Mouse (Mus musculus) NIH3T3 (cell line): ENCODE data around the gene Zfp955b.
"Not testable (repeated sequence)": the region's sequence is repeated elsewhere in the genome, so short reads cannot be mapped to it uniquely, and the experiment has no call there.

Source experiments
- DNase-seq: peaks from one replicate; pipeline ENCODE4 v3.0.0-alpha.2; 2012; ENCODE audit warnings: low read depth

The Zfp955b gene

DNA sequence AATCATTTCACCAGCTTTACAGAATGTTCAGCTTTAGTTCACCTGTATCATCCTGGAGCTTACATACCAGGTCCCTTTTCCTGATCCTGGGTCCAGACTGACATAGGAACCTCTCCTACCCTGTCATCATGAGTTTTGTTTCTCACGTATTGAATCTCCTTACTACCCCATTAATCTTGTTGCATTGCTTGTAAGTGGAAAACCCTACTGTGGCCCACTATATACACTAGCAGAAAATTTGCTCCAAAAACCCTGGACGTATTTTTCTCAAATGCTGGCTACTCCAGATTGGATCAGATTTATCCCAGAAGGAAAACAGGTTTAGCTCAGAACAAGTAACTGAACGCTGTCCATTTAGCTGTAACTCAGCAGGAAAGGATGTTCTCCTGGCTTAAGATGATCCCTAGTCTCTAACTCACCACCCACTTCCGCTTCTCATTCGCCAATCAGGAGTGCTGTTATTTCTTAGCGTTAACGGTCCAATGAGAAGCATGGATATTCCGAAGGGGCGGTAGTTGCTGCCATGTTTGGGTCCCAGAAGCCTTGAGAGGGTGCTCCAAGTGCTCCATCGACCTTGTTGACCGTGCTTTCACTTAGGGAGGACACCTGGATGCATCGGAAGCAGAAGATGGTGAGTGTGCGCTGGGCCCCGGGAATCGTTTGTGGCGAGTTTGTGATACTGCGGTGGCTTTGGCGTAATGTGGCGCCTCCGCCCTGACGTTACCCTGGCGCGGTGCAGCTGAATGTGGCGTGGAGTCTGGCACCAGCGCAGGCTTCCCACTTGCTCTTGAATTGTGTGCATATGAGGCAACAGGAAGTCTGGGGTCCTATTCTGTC is at the start of gene Zfp955b:
TSS of gene Zfp955b (plus strand) at position 506 of the 837 bp plus-strand sequence.
- DNase-seq, result not testable (repeated sequence)

- DNase-seq, result not testable (repeated sequence)
Observed at GRCm38 (mm10) chr17:33254530-33255318, 34.6 kb upstream of the Zfp955b start, which contains the start of gene Zfp955a. TSS of gene Zfp955a (minus strand) at chr17:33255145.

DNA sequence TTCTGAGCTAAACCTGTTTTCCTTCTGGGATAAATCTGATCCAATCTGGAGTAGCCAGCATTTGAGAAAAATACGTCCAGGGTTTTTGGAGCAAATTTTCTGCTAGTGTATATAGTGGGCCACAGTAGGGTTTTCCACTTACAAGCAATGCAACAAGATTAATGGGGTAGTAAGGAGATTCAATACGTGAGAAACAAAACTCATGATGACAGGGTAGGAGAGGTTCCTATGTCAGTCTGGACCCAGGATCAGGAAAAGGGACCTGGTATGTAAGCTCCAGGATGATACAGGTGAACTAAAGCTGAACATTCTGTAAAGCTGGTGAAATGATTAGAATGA is 34.1 kb upstream of the Zfp955b start:
- not testable (repeated sequence) for DNase-seq

- DNase-seq, result no peak
Observed at GRCm38 (mm10) chr17:33264376-33264775, 25.0 kb upstream of the Zfp955b start, which contains the start of gene Olfr63. TSS of gene Olfr63 (plus strand) at chr17:33264676.

- no peak for DNase-seq
Observed at GRCm38 (mm10) chr17:33268907-33269306, 20.4 kb upstream of the Zfp955b start.

DNA sequence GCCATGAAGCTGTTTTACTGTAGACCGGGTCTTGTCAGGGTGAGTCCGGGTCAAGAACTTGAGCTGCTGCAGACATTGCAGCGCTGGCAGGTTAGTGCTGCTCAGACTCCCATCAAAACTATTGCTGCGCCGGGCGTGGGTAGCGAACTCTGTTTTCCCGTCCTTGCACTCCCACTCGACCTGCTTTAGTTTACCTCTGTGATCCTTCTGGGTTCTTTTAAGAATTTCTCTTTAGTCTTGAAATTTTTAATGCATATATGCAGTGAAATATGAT is 469 bp downstream of the Zfp955b start:
- not testable (repeated sequence) for DNase-seq

DNA sequence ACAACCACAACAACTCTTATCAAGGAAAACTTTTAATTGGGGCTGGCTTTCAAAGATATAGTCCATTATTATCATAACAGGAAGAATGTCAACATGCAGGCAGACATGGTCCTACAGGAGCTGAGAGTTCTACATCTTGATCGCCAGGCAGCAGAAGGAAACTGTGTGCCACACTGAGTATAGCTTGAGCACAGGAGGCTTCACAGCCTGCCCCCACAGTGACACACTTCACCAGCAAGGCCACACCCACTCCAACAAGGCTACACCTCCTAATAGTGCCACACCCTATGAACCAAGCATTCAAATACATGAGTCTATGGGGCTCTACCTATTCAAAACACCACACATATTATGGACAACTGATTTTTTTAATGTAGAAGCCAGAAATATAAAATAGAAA is 63.6 kb downstream of the Zfp955b start:
- no peak for DNase-seq
